Mouse (Mus musculus) adrenal gland, adult (tissue): ENCODE measurements around the gene 4930432K21Rik.

Experiments
- DNase-seq, 2 experiments: peaks; one replicate each; pipeline ENCODE4 v3.0.0; 2022 to 2023; ENCODE audit warnings: low spot score in 1 of 2; ENCODE audit not compliant: inconsistent age in 2 of 2

The 4930432K21Rik gene

DNA sequence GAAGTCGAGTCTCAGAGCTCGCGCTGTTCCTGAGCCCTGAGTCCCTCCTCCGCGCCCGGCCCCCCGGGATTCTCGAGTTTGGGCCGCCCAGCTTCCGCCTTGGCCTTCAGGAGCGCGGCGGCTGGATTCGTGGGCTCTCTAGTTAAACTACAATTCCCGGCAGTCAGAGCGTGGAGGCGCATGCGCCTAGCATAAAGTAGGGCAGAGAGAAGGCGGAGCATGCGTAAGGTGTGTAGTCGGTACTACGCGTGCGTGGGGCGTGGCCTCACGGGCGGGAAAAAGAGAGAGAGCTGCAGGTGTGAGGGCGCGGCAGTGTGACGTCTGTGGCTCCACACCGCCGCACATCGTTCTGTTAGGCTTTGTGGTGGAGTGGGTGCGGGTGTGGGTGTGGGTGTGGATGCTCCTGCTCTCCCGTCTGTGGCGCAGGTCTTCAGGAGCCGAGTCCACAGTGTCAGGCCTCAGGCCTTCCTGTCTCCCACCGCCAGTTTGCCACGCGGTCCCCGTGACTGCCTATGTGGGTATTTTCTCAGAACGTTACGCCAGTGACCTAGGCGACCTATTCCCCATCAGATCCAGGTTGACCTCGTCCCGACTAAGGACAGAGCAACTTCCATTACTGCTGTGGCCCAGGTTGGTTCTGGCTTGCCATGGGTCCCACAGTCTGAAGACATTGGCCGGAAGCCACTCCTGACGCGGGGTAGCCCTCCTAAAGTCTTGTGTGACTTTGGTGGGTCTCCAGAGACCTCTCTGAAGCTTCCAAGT is at the start of gene 4930432K21Rik, which contains the start of gene Cc2d1a:
Gene 4930432K21Rik (plus strand): TSS at position 257 of the 762 bp plus-strand sequence.
Gene Cc2d1a (minus strand): TSS at position 168 of the 762 bp plus-strand sequence.
- DNase-seq, result peak; percentile 96 to 97

DNA sequence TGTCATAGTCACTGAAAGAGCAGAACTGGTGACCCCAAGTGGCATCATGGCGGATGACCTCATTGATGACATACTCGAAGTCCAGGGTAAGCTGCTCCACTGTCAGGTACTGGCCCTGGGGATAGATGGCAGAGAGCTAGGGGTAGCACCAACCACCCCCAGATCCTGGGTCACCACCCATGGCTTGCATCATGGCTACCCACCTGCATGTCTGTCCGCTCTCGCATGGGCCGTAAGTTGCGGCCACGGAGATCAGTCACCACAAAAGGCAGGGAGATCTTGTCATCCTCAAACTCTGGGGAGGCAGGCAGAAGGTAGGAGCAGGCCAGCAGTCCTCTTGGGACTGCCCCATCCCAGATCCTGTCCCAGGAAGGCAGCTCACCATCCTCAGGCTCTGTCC is 49.4 kb upstream of the 4930432K21Rik start:
- DNase-seq, result no peak

GRCm38 (mm10) chr8:84101476-84102270 is 46.2 kb upstream of the 4930432K21Rik start:
- peak in 1 of 2 experiments; percentile 26 for DNase-seq

GRCm38 (mm10) chr8:84103601-84104000 is 44.2 kb upstream of the 4930432K21Rik start:
- DNase-seq, result peak in 1 of 2 experiments; percentile 61

GRCm38 (mm10) chr8:84104221-84104620 is 43.6 kb upstream of the 4930432K21Rik start:
- no peak for DNase-seq

DNA sequence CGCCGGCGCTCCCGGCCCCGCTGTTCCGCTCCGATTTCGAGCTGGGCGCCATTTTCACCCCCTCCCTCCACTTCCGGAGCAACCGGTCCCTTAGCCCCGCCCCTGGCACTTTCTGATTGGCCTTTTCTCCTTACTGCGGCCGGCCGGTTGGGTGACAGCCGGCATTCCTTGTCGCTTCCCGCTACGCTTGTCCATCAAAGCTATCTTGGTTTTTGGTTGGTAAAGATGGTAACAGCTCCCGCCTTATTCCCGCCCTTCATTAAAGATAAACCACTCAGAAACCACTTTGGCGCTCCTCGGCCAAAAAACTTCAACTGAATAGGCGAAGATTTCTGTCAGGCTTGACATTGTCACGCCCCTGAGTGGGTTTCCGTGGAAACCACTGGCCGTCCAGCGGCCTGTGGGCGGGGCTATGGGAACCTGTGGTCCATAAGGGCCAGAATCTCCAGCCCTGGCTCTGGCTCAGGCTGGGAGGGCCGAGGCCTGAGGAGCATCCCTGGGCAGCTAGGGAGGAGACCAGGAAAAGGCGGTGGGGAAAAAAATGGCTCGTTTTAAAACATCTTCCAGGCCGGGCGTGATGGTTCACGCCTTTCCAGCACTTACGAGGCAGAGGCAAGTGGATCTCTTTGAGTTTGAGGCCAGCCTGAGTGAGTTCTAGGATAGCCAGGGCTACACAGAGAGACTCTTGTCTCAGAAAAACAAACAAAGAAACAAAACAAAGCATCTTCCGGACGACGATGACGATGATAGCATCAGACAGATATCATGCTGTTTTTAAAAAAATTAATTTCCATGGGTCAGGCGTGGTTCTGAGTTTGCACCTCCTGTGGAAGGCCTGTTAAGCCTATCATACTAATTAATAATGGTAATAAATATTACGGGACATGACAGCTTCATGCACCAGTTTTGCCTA is 42.9 kb upstream of the 4930432K21Rik start, which contains the start of gene Dcaf15:
Gene Dcaf15 (minus strand): TSS at position 72 of the 913 bp plus-strand sequence.
- peak; percentile 98 to 99 for DNase-seq

- peak in 1 of 2 experiments; percentile 25 for DNase-seq
Observed at GRCm38 (mm10) chr8:84105676-84106075, 42.1 kb upstream of the 4930432K21Rik start.

- no peak for DNase-seq
Observed at GRCm38 (mm10) chr8:84106216-84107040, 41.4 kb upstream of the 4930432K21Rik start.

DNA sequence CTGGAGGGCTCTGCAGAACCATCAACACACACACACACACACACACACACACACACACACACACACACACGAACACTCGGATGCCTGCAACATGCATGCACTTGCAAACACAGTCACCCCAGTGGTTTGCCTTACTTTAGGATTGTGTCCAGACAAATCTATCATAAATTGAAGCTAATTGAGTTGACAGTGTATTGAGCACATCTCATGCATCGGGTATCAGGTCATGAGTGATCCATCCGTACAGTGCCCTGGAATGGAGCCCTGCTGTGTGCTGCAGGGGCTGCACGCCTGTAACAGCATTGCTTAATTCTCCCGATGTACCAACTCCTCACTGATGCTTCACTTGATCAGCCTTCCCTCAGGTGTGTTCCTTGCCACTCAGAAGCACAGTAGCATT is 32.2 kb upstream of the 4930432K21Rik start:
- DNase-seq, result no peak

GRCm38 (mm10) chr8:84122151-84122550 is 25.7 kb upstream of the 4930432K21Rik start:
- DNase-seq, result no peak

DNA sequence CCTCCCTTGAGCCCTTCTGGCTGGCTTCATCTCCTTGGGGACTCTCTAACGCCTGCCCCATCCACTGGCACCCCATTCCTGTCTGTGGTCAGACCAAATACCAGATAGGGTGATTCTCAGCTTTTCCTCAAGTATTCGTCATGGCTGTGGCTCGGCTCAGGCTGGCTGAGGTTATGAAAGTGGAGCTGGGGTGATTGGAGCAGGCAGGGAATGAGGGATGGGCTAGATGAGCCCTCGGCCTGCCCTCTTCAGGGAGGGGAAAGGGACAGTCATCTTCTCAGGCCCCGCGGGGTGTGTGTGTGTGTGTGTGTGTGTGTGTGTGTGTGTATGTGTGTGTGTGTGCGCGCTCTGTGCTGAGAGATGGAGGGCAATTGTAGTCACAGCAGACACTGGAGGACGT is 22.2 kb upstream of the 4930432K21Rik start, which contains the start of gene Podnl1:
Gene Podnl1 (plus strand): TSS at position 334 of the 400 bp plus-strand sequence.
- DNase-seq, result peak; percentile 34 to 44

DNA sequence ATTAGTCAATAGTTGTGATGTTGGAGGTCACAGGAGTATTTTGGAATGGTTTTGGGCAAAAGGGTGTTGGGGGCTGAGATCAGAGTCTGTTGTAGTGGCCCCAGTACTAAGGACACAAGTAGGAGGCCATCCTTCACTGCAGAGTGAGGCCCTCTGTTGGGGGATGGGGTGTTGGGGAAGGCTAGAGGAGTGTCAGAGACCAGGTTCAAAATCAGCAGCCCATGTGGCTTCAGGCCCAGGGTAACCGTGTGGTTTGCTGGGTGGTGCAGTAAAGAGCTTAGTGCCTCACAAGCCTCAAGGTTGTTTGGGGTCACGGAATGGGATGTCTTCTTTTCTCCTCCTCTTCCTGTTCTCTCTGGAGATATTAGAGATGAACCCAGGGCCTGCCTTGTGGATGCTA is 21.1 kb upstream of the 4930432K21Rik start:
- no peak for DNase-seq

GRCm38 (mm10) chr8:84127202-84127901 is 20.5 kb upstream of the 4930432K21Rik start:
- DNase-seq, result peak in 1 of 2 experiments; percentile 24

DNA sequence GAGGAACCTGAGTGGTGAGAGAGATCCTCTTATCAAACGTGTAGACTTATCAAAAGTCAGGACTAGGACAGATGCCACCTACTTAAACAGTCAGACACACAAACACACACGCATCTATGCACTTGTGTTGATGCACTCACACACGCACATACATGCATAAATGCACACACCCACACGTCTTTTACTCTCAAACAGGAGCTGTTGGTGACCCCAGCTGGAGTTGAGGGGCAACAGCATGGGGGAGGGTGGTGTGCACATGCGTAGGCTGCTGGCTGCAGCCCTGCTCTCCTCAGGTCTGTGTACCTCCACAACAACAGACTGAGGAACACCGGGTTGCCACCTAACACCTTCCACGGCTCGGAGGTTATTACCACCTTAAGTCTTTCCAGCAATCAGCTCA is 19.5 kb upstream of the 4930432K21Rik start:
- no peak for DNase-seq

GRCm38 (mm10) chr8:84130806-84131205 is 17.0 kb upstream of the 4930432K21Rik start:
- DNase-seq, result peak; percentile 23 to 40

DNA sequence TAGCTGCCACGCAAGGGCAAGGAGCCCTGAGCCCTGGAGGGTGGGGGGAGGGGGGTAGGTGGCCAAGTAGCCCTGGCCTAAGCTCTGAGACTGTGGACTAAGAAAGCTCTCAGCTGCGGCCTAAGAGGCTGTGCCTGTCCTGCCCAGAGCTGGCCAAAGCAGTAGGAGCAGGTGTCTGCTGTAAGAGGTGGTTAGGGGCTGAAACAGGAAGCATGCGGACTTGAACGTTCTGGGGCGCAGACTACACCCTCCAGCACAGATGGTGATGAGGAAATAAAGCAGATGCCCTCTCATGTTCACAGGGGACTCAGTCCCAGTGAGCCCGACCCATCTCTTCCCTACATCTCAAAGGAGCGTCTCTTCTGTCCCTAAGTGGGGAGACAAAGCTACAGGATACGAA is 15.6 kb upstream of the 4930432K21Rik start:
- peak in 1 of 2 experiments; percentile 19 for DNase-seq

- DNase-seq, result no peak
Observed at GRCm38 (mm10) chr8:84137848-84138247, 10.0 kb upstream of the 4930432K21Rik start.

DNA sequence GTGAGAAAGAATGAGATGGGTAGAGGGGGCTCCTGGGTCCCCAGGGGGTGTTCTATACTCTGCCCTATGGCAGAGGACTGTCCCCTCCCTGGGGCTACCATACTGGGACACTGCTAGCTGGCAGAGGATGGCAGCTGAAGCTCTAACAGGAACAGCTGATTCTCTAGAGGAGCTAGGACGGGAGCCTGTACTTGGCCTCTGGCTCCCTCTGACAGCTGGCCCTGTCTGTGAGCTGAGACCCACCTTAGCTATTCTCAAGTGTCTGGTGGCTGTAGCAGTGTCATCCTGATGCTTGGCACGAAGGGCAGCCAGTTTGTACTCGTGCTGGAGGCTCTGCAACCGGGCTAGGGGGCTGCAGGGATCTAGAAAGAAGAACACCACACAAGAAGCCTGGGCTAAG is 7.0 kb upstream of the 4930432K21Rik start:
- DNase-seq, result no peak

GRCm38 (mm10) chr8:84144636-84145245 is 3.1 kb upstream of the 4930432K21Rik start:
- DNase-seq, result peak; percentile 50 to 69
